Mouse (Mus musculus): ENCODE measurements around the gene Vegfc.
A peak's percentile ranks its signal among the peaks of the same experiment; 100 is the strongest.

Gene Vegfc

GRCm38 (mm10) chr8:54077271-54078120 lies at the start of gene Vegfc:
TSS of gene Vegfc (plus strand) at chr8:54077606.
- peak; percentile 38 for DNase-seq (ENCODE audit: low read depth, low spot score)

GRCm38 (mm10) chr8:54034584-54034983 lies 42.8 kb upstream of the Vegfc start:
- no peak for DNase-seq (ENCODE audit: low read depth, low spot score)

- no peak for DNase-seq (ENCODE audit: low read depth, low spot score)
Measured at GRCm38 (mm10) chr8:54042601-54043000, 34.8 kb upstream of the Vegfc start.

GRCm38 (mm10) chr8:54043468-54043867 lies 33.9 kb upstream of the Vegfc start:
- no peak for DNase-seq (ENCODE audit: low read depth, low spot score)

GRCm38 (mm10) chr8:54053210-54053609 lies 24.2 kb upstream of the Vegfc start:
- no peak for DNase-seq (ENCODE audit: low read depth, low spot score)

GRCm38 (mm10) chr8:54065492-54065891 lies 11.9 kb upstream of the Vegfc start:
- no peak for DNase-seq (ENCODE audit: low read depth, low spot score)

- no peak for DNase-seq (ENCODE audit: low read depth, low spot score)
Measured at GRCm38 (mm10) chr8:54076301-54076700, 1.1 kb upstream of the Vegfc start.

GRCm38 (mm10) chr8:54076791-54077270 lies 575 bp upstream of the Vegfc start:
- DNase-seq (ENCODE audit: low read depth, low spot score): peak; percentile 71

GRCm38 (mm10) chr8:54078121-54078440 lies 675 bp downstream of the Vegfc start:
- no peak for DNase-seq (ENCODE audit: low read depth, low spot score)

GRCm38 (mm10) chr8:54079001-54079400 lies 1.6 kb downstream of the Vegfc start:
- no peak for DNase-seq (ENCODE audit: low read depth, low spot score)

- no peak for DNase-seq (ENCODE audit: low read depth, low spot score)
Measured at GRCm38 (mm10) chr8:54079601-54080000, 2.2 kb downstream of the Vegfc start.

GRCm38 (mm10) chr8:54085896-54086295 lies 8.5 kb downstream of the Vegfc start:
- DNase-seq (ENCODE audit: low read depth, low spot score): no peak

- no peak for DNase-seq (ENCODE audit: low read depth, low spot score)
Measured at GRCm38 (mm10) chr8:54087114-54087513, 9.7 kb downstream of the Vegfc start.

GRCm38 (mm10) chr8:54089204-54089603 lies 11.8 kb downstream of the Vegfc start:
- no peak for DNase-seq (ENCODE audit: low read depth, low spot score)

GRCm38 (mm10) chr8:54089901-54090300 lies 12.5 kb downstream of the Vegfc start:
- DNase-seq (ENCODE audit: low read depth, low spot score): no peak

GRCm38 (mm10) chr8:54100058-54100457 lies 22.7 kb downstream of the Vegfc start:
- no peak for DNase-seq (ENCODE audit: low read depth, low spot score)

- DNase-seq (ENCODE audit: low read depth, low spot score): no peak
Measured at GRCm38 (mm10) chr8:54114581-54114980, 37.2 kb downstream of the Vegfc start.

- no peak for DNase-seq (ENCODE audit: low read depth, low spot score)
Measured at GRCm38 (mm10) chr8:54120115-54120514, 42.7 kb downstream of the Vegfc start.

GRCm38 (mm10) chr8:54121942-54122341 lies 44.5 kb downstream of the Vegfc start:
- DNase-seq (ENCODE audit: low read depth, low spot score): no peak

- no peak for DNase-seq (ENCODE audit: low read depth, low spot score)
Measured at GRCm38 (mm10) chr8:54122345-54122744, 44.9 kb downstream of the Vegfc start.

- no peak for DNase-seq (ENCODE audit: low read depth, low spot score)
Measured at GRCm38 (mm10) chr8:54130558-54130957, 53.2 kb downstream of the Vegfc start.

- no peak for DNase-seq (ENCODE audit: low read depth, low spot score)
Measured at GRCm38 (mm10) chr8:54153240-54153639, 75.8 kb downstream of the Vegfc start.

GRCm38 (mm10) chr8:54163505-54163904 lies 86.1 kb downstream of the Vegfc start:
- DNase-seq (ENCODE audit: low read depth, low spot score): no peak

GRCm38 (mm10) chr8:54185336-54185735 lies 107.9 kb downstream of the Vegfc start:
- DNase-seq (ENCODE audit: low read depth, low spot score): no peak
